Mouse (Mus musculus) ES-Bruce4 (cell line): ENCODE measurements around the gene Zfp385b.

Experiments used
- CTCF ChIP-seq: IDR thresholded peaks from one replicate; pipeline ENCODE4 v1.8.1; 2011; ENCODE audit warnings: low read depth, low read length
- POLR2A ChIP-seq: IDR thresholded peaks from one replicate; pipeline ENCODE4 v1.8.1; 2011; ENCODE audit warnings: low read length; ENCODE audit not compliant: insufficient read depth

DNA sequence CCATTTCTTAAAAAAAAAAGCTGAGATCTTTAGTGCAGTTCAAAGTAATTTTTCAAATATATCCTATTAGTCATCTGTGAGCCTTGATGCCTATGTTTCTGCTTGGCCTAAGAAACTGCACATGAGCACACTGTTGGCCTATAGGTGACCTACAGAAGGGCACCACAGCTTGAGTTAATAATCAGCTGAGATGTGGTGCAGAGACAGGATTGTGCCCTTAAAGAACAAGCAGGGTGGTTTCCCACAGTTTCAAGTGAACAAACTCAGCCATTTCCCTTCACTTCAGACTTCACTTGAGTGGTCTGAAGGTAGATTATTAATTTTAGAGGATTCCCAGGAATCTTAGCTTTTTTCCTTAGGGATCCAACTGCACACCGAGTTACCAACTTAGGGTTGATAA lies 362.3 kb downstream of the Zfp385b start:
- TF ChIP-seq CTCF: no peak
- no peak for TF ChIP-seq POLR2A
